Mouse (Mus musculus) CH12.LX (cell line): ENCODE measurements around the gene Tspyl1.

Experiments
- BHLHE40 ChIP-seq: IDR thresholded peaks from 2 replicates; pipeline ENCODE4 v1.6.1; 2011; ENCODE audit warnings: mild to moderate bottlenecking, low read depth, low read length, improper control_type of control experiment
- EP300 ChIP-seq: IDR thresholded peaks from 2 replicates; pipeline ENCODE4 v1.6.1; 2011; ENCODE audit warnings: low read length, improper control_type of control experiment
- MAZ ChIP-seq: IDR thresholded peaks from 2 replicates; pipeline ENCODE4 v1.6.1; 2012; ENCODE audit warnings: low read depth, mild to moderate bottlenecking, inconsistent platforms, low read length, improper control_type of control experiment, moderate library complexity
- POLR2A ChIP-seq: IDR thresholded peaks from 2 replicates; pipeline ENCODE4 v1.6.1; 2011; ENCODE audit warnings: low read depth, mild to moderate bottlenecking, improper control_type of control experiment, low read length
- USF1 ChIP-seq: IDR thresholded peaks from 2 replicates; pipeline ENCODE4 v1.6.1; 2014; ENCODE audit warnings: low read depth, mild to moderate bottlenecking, inconsistent platforms, low read length, improper control_type of control experiment
- ZMIZ1 ChIP-seq: IDR thresholded peaks from 2 replicates; pipeline ENCODE4 v1.6.1; 2012; ENCODE audit warnings: low read depth, mild to moderate bottlenecking, inconsistent platforms, low read length, improper control_type of control experiment

DNA sequence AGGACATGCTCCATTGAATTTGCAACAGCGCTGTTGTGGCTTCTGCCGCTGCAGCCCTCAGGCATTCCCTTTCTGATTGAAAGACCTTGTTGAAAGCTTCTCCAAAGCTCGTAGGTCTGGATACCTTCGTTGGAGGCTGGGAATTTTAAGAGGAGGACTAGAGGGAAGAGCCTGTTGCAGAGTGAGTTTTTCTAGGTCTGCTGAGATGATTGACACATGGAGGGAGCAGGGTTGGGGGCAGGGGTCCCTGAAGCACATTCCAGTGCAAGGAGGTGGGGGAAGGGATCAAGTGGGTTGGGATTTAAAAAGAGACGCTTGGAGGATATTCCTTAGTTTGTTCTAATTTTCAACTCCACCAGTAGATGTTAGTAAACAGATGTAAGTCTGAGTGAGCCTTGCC, 18.4 kb downstream of the Tspyl1 start:
- no peak for TF ChIP-seq EP300
- TF ChIP-seq ZMIZ1: no peak
- TF ChIP-seq BHLHE40: no peak
- TF ChIP-seq POLR2A: no peak
- TF ChIP-seq MAZ: no peak
- TF ChIP-seq USF1: no peak
